Mouse (Mus musculus) midbrain, embryonic 13.5 days (tissue): ENCODE results near the gene Crabp2. TPM values are rescaled to one million over a fixed set of nuclear protein-coding genes. Genes with fewer than 3 reads are reported as not detected.

Experiments used
- polyA plus RNA-seq: library from polyadenylated mRNA; unstranded; fragments of >200 nt; fragmentation: Nextera tagmentation; extraction: Ambion mirVana; gene quantifications from 2 replicates; pipeline ENCODE4 v1.2.1, GENCODE M21; 2015

Crabp2 gene
- polyA plus RNA-seq, 1 experiment from 2014 or later, result 129 TPM

Other genes with a start within 250 kb of the Crabp2 start
- gene Lrrc71, start 200.0 kb upstream of the Crabp2 start, polyA plus RNA-seq, result 0.36 and 0.62 TPM in 2 replicates
- gene Ntrk1, start 153.5 kb upstream of the Crabp2 start, polyA plus RNA-seq, result 2.4 and 2.5 TPM in 2 replicates
- gene Insrr, start 151.7 kb upstream of the Crabp2 start, polyA plus RNA-seq, result 0.82 and 0.87 TPM in 2 replicates
- 4.8 and 7.1 TPM in 2 replicates for gene Pear1, start 124.4 kb upstream of the Crabp2 start, polyA plus RNA-seq
- gene Sh2d2a, start 101.9 kb upstream of the Crabp2 start, polyA plus RNA-seq, result not detected in 2 replicates
- gene Prcc, start 63.1 kb upstream of the Crabp2 start, polyA plus RNA-seq, result 13.8 and 15.6 TPM in 2 replicates
- gene Hdgf, start 42.3 kb upstream of the Crabp2 start, polyA plus RNA-seq, result 125 and 176 TPM in 2 replicates
- 69.1 and 72.1 TPM in 2 replicates for gene Mrpl24, start 29.2 kb upstream of the Crabp2 start, polyA plus RNA-seq
- gene Isg20l2, start 18.4 kb upstream of the Crabp2 start, polyA plus RNA-seq, result 49.2 and 51.0 TPM in 2 replicates
- gene Rrnad1, start 17.9 kb upstream of the Crabp2 start, polyA plus RNA-seq, result 19.8 and 24.9 TPM in 2 replicates
- gene Nes, start 22.4 kb downstream of the Crabp2 start, polyA plus RNA-seq, result 61.9 and 77.6 TPM in 2 replicates
- gene Bcan, start 51.6 kb downstream of the Crabp2 start, polyA plus RNA-seq, result 10.1 and 14.0 TPM in 2 replicates
- gene Hapln2, start 78.9 kb downstream of the Crabp2 start, polyA plus RNA-seq, result 0.14 and 0.55 TPM in 2 replicates
- gene Gpatch4, start 94.4 kb downstream of the Crabp2 start, polyA plus RNA-seq, result 28.1 and 28.3 TPM in 2 replicates
- 154 and 157 TPM in 2 replicates for gene Naxe, start 109.8 kb downstream of the Crabp2 start, polyA plus RNA-seq
- gene Ttc24, start 129.6 kb downstream of the Crabp2 start, polyA plus RNA-seq, result not detected in 2 replicates
- 6.2 and 6.6 TPM in 2 replicates for gene Iqgap3, start 133.3 kb downstream of the Crabp2 start, polyA plus RNA-seq
- gene Mef2d, start 193.7 kb downstream of the Crabp2 start, polyA plus RNA-seq, result 15.1 and 16.9 TPM in 2 replicates